Mouse (Mus musculus) bone marrow, adult 2 months (tissue): ENCODE data around the gene Eva1a.

Experiments used
- CTCF ChIP-seq: fragments of 200-500 bp; IDR thresholded peaks from 2 replicates; pipeline ENCODE4 v1.5.1; 2011; ENCODE audit warnings: low read length, control low read depth; ENCODE audit not compliant: control insufficient read depth, insufficient read depth
- POLR2A ChIP-seq: fragments of 200-500 bp; IDR thresholded peaks from 2 replicates; pipeline ENCODE4 v1.6.1; 2011; ENCODE audit warnings: low read depth, mild to moderate bottlenecking, control low read depth, low read length, borderline replicate concordance; ENCODE audit not compliant: control insufficient read depth

DNA sequence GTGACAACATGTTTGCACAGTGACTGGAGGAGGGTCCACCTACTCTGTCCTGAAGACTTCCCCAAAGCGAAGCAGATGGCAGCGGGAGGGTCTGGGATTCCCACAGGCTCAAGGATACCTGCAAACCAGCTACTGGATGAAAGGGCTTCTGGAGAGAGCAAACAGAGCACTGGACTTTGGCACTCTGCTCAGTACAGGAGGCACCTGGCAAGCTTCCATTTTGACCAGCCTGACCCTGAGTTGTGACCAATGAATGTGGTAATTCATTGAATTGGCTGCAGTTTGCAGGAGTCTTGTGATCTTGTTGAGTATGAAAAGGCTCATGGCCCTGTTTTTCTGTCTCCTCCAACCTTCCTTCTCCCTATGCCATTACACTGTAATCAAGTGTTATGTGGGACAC, 32.2 kb downstream of the Eva1a start:
- TF ChIP-seq CTCF, result no peak
- TF ChIP-seq POLR2A, result no peak
